Mouse (Mus musculus): ENCODE measurements around the gene Gm20604. TPM values are rescaled to one million over a fixed set of nuclear protein-coding genes. Genes with fewer than 3 reads are reported as not detected.

Gene Gm20604
- total and polyA plus RNA-seq, 2 experiments from 2014 or later: 11.2 to 12.1 TPM

- Histone ChIP-seq H3K27ac (ENCODE audit: low read depth) (peak overlapping the region; percentile 90), H3K9ac (replicated peaks; ENCODE audit: low read depth, low read length) (peak overlapping the region; percentile 91), H3K4me3 (ENCODE audit: low read depth, low read length) (peak overlapping the region; percentile 85), H3K36me3 (replicated peaks; ENCODE audit: control insufficient read depth, insufficient read depth, low read length) (no peaks in the 10 kb centered on the region), H3K4me1 (ENCODE audit: control insufficient read depth, insufficient read depth) (peaks cover 16% of the 10 kb centered on the region), H3K4me2 (ENCODE audit: low read depth, low read length) (peak overlapping the region; percentile 98), H3K9me3 (replicated peaks; ENCODE audit: control insufficient read depth, low read length) (no peaks in the 10 kb centered on the region), H3K27me3 (ENCODE audit: control insufficient read depth, insufficient read depth, low read length) (0 out of 2 replicates have a peak, but pooled peaks cover 8% of the 10 kb centered on the region)
- DNase-seq (ENCODE audit: low spot score) (peak; percentile 61), ATAC-seq (ENCODE audit: insufficient read depth, low read depth) (peak; percentile 81)
- WGBS: 3% methylated on average over 32 of the region's 45 CpGs
- TF ChIP-seq CTCF (IDR thresholded peaks at IDR 0.05; ENCODE audit: low read depth): peak; percentile 78
- TF ChIP-seq EP300 (IDR thresholded peaks at IDR 0.05; ENCODE audit: low read depth): no peak
These were observed 53.1 kb downstream of the Gm20604 start for GRCm38 (mm10) chr12:102705216-102705871.

- peak; percentile 28 for DNase-seq (ENCODE audit: low spot score)
- ATAC-seq (ENCODE audit: insufficient read depth, low read depth): peak; percentile 91
- Histone ChIP-seq H3K4me2 (ENCODE audit: low read depth, low read length) (peak within 1 kb of the TSS; percentile 98), H3K27ac (ENCODE audit: low read depth) (peak within 1 kb of the TSS; percentile 90), H3K4me1 (ENCODE audit: control insufficient read depth, insufficient read depth) (peaks cover 16% of the 10 kb centered on the region), H3K36me3 (replicated peaks; ENCODE audit: control insufficient read depth, insufficient read depth, low read length) (no peaks in the 10 kb centered on the region), H3K27me3 (ENCODE audit: control insufficient read depth, insufficient read depth, low read length) (0 out of 2 replicates have a peak, but pooled peaks cover 8% of the 10 kb centered on the region), H3K9me3 (replicated peaks; ENCODE audit: control insufficient read depth, low read length) (no peaks in the 10 kb centered on the region), H3K9ac (replicated peaks; ENCODE audit: low read depth, low read length) (peak within 1 kb of the TSS; percentile 91), H3K4me3 (ENCODE audit: low read depth, low read length) (peak within 1 kb of the TSS; percentile 85)
- WGBS: under 1% methylated on average over 68 of the region's 105 CpGs
- no peak for TF ChIP-seq EP300 (IDR thresholded peaks at IDR 0.05; ENCODE audit: low read depth)
- no peak for TF ChIP-seq CTCF (IDR thresholded peaks at IDR 0.05; ENCODE audit: low read depth)
These were observed 53.8 kb downstream of the Gm20604 start, which contains the start of gene Itpk1 for GRCm38 (mm10) chr12:102704457-102705198. Gene Itpk1, minus strand, starts transcription at chr12:102704930.

GRCm38 (mm10) chr12:102703921-102704408, 54.5 kb downstream of the Gm20604 start:
- no peaks in the 10 kb centered on the region for H3K9me3 ChIP-seq (replicated peaks; ENCODE audit: control insufficient read depth, low read length)
- H3K4me3 ChIP-seq (ENCODE audit: low read depth, low read length): peak overlapping the region; percentile 85
- WGBS: 15% methylated on average over 17 of the region's 17 CpGs
- H3K27me3 ChIP-seq (ENCODE audit: control insufficient read depth, insufficient read depth, low read length): 0 out of 2 replicates have a peak, but pooled peaks cover 8% of the 10 kb centered on the region
- peak overlapping the region; percentile 98 for H3K4me2 ChIP-seq (ENCODE audit: low read depth, low read length)
- peak overlapping the region; percentile 91 for H3K9ac ChIP-seq (replicated peaks; ENCODE audit: low read depth, low read length)
- H3K27ac ChIP-seq (ENCODE audit: low read depth): peak overlapping the region; percentile 8; the same call in 1 of the 2 replicates
- no peaks in the 10 kb centered on the region for H3K36me3 ChIP-seq (replicated peaks; ENCODE audit: control insufficient read depth, insufficient read depth, low read length)
- H3K4me1 ChIP-seq (ENCODE audit: control insufficient read depth, insufficient read depth): peaks cover 16% of the 10 kb centered on the region
- DNase-seq (ENCODE audit: low spot score): no peak
- ATAC-seq (ENCODE audit: insufficient read depth, low read depth): no peak
- TF ChIP-seq CTCF (IDR thresholded peaks at IDR 0.05; ENCODE audit: low read depth): no peak
- TF ChIP-seq EP300 (IDR thresholded peaks at IDR 0.05; ENCODE audit: low read depth): no peak

- ATAC-seq (ENCODE audit: insufficient read depth, low read depth) (no peak), DNase-seq (ENCODE audit: low spot score) (no peak)
- TF ChIP-seq EP300 (IDR thresholded peaks at IDR 0.05; ENCODE audit: low read depth) (no peak), CTCF (IDR thresholded peaks at IDR 0.05; ENCODE audit: low read depth) (no peak)
- Histone ChIP-seq H3K36me3 (replicated peaks; ENCODE audit: control insufficient read depth, insufficient read depth, low read length) (no peaks in the 10 kb centered on the region), H3K4me3 (ENCODE audit: low read depth, low read length) (peak overlapping the region; percentile 85), H3K4me2 (ENCODE audit: low read depth, low read length) (peak overlapping the region; percentile 98), H3K4me1 (ENCODE audit: control insufficient read depth, insufficient read depth) (peaks cover 16% of the 10 kb centered on the region), H3K27ac (ENCODE audit: low read depth) (peak overlapping the region; percentile 22; the same call in 1 of the 2 replicates), H3K9ac (replicated peaks; ENCODE audit: low read depth, low read length) (no peak overlapping the region), H3K9me3 (replicated peaks; ENCODE audit: control insufficient read depth, low read length) (no peaks in the 10 kb centered on the region), H3K27me3 (ENCODE audit: control insufficient read depth, insufficient read depth, low read length) (0 out of 2 replicates have a peak, but pooled peaks cover 8% of the 10 kb centered on the region)
- 63% methylated on average over 6 of the region's 6 CpGs for WGBS
These were observed 55.0 kb downstream of the Gm20604 start for GRCm38 (mm10) chr12:102703441-102703840.

- H3K4me2 ChIP-seq (ENCODE audit: low read depth, low read length): peak overlapping the region; percentile 98
- H3K27ac ChIP-seq (ENCODE audit: low read depth): peak overlapping the region; percentile 54; the same call in 1 of the 2 replicates
- peaks cover 20% of the 10 kb centered on the region for H3K4me1 ChIP-seq (ENCODE audit: control insufficient read depth, insufficient read depth)
- H3K27me3 ChIP-seq (ENCODE audit: control insufficient read depth, insufficient read depth, low read length): 0 out of 2 replicates have a peak, but pooled peaks cover 8% of the 10 kb centered on the region
- WGBS: 18% methylated on average over 4 of the region's 4 CpGs
- TF ChIP-seq EP300 (IDR thresholded peaks at IDR 0.05; ENCODE audit: low read depth): no peak
- TF ChIP-seq CTCF (IDR thresholded peaks at IDR 0.05; ENCODE audit: low read depth): peak; percentile 26
- peak overlapping the region; percentile 16; the same call in 1 of the 2 replicates for H3K9ac ChIP-seq (replicated peaks; ENCODE audit: low read depth, low read length)
- DNase-seq (ENCODE audit: low spot score) (no peak), ATAC-seq (ENCODE audit: insufficient read depth, low read depth) (no peak)
- no peaks in the 10 kb centered on the region for H3K36me3 ChIP-seq (replicated peaks; ENCODE audit: control insufficient read depth, insufficient read depth, low read length)
- H3K9me3 ChIP-seq (replicated peaks; ENCODE audit: control insufficient read depth, low read length): no peaks in the 10 kb centered on the region
- peak overlapping the region; percentile 85 for H3K4me3 ChIP-seq (ENCODE audit: low read depth, low read length)
These were observed 55.4 kb downstream of the Gm20604 start for GRCm38 (mm10) chr12:102703111-102703412.
